In the genomic region with DNA sequence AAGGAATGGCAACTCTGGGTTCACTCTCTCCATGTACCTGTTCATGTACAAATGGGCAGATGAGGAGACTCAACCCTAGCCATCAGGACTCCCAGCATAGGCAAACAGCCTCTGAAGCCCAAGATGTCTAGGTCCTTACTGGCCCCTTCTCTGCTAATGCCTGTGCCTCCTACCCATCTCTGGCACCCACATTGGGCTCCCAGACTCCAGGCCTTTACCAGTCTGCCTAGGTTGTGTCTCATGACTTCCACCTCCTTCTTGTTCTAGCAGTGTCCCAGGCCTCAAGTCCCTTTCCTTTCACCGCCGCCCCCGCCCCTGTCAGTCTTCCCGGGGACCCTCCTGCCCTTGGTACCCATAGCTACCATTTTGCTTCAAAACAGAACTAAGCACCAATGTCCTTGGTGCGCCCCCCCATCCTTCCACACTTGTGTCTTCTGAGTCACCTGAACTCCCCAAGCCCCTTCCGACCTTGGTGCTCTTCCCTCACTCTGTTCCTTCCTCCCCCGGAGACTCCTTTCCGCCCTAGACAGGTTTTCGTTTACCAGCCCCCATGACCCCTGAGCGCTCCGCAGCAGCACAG, we compare ENCODE assay signal across 9 mouse cellular contexts. TPM values are rescaled to one million over a fixed set of nuclear protein-coding genes. Genes with fewer than 3 reads are reported as not detected.
A peak's percentile ranks its signal among the peaks of the same experiment; 100 is the strongest.
DNase-seq lines count a peak whose midpoint lies in the region; ATAC-seq and TF ChIP-seq lines count a peak whose summit lies in the region.
"Had no signal": no experiment of that assay in that cellular context is flagged by ENCODE, and none has a peak within 500 bp of the region (broad histone marks: within the 10 kb centered on the region; RNA-seq: fewer than 3 reads in every experiment).

No protein-coding gene starts in this region.

- H3K4me3 ChIP-seq in testis, adult 2 months (ENCODE audit: control insufficient read depth, low read depth, low read length): peak overlapping the region; percentile 87
- peak overlapping the region; percentile 73 for H3K4me3 ChIP-seq in intestine, embryonic 16.5 days (ENCODE audit: low read length)
- peak overlapping the region; percentile 63 for H3K4me3 ChIP-seq in neural tube, embryonic 15.5 days (replicated peaks)

- no peak for TF ChIP-seq POLR2A in testis, adult 2 months (IDR thresholded peaks at IDR 0.05; ENCODE audit: control insufficient read depth, low read depth, low read length)

- WGBS in intestine, embryonic 16.5 days: 30% methylated on average over 11 of the region's 11 CpGs
- 27% methylated on average over 11 of the region's 11 CpGs for WGBS in neural tube, embryonic 15.5 days

- H3K27me3 ChIP-seq in testis, adult 2 months (ENCODE audit: control insufficient read depth, insufficient read depth, low read length): no peaks in the 10 kb centered on the region
- H3K27me3 ChIP-seq in intestine, embryonic 16.5 days (replicated peaks; ENCODE audit: control insufficient read depth, insufficient read depth, low read length): no peaks in the 10 kb centered on the region
- peaks cover 3% of the 10 kb centered on the region; the same call in 1 of the 2 replicates for H3K27me3 ChIP-seq in neural tube, embryonic 15.5 days (replicated peaks)
- H3K27me3 ChIP-seq: CH12.LX had no signal

- no peaks in the 10 kb centered on the region for H3K36me3 ChIP-seq in testis, adult 2 months (ENCODE audit: control insufficient read depth, insufficient read depth, low read length)
- no peaks in the 10 kb centered on the region for H3K36me3 ChIP-seq in intestine, embryonic 16.5 days (ENCODE audit: control insufficient read depth, insufficient read depth, low read length)
- H3K36me3 ChIP-seq in neural tube, embryonic 15.5 days: no peaks in the 10 kb centered on the region

- H3K9me3 ChIP-seq in intestine, embryonic 16.5 days (ENCODE audit: control insufficient read depth, low read length): no peaks in the 10 kb centered on the region
- H3K9me3 ChIP-seq in neural tube, embryonic 15.5 days (replicated peaks): no peaks in the 10 kb centered on the region

- H3K27ac ChIP-seq in testis, adult 2 months (ENCODE audit: control insufficient read depth, insufficient read depth, low read depth, low read length): peak overlapping the region; percentile 23; the same call in 1 of the 2 replicates
- no peak overlapping the region for H3K27ac ChIP-seq in intestine, embryonic 16.5 days (ENCODE audit: low read length)
- H3K27ac ChIP-seq in neural tube, embryonic 15.5 days (replicated peaks): peak overlapping the region; percentile 63; the same call in 1 of the 2 replicates

- no peak for TF ChIP-seq CTCF in testis, adult 2 months (IDR thresholded peaks at IDR 0.05; ENCODE audit: control insufficient read depth, insufficient read depth, insufficient replicate concordance, low read depth, low read length)

- peaks cover 21% of the 10 kb centered on the region for H3K4me1 ChIP-seq in testis, adult 2 months (ENCODE audit: control insufficient read depth, insufficient read depth, low read length)
- H3K4me1 ChIP-seq in intestine, embryonic 16.5 days (ENCODE audit: control insufficient read depth, insufficient read depth, low read length): peaks cover 11% of the 10 kb centered on the region
- H3K4me1 ChIP-seq in neural tube, embryonic 15.5 days: peaks cover 42% of the 10 kb centered on the region

- peak overlapping the region; percentile 92 for H3K4me2 ChIP-seq in intestine, embryonic 16.5 days (ENCODE audit: low read depth, low read length)
- peak overlapping the region; percentile 70 for H3K4me2 ChIP-seq in neural tube, embryonic 15.5 days

- DNase-seq in gastrocnemius, adult 18-20 months (ENCODE audit: low spot score): peak; percentile 59
- DNase-seq in gastrocnemius, postnatal 4 days (ENCODE audit: low spot score in 2 of 2): no peak
- DNase-seq in testis, postnatal 14 days (ENCODE audit: low spot score): no peak
- no peak for DNase-seq in urinary bladder, postnatal 10 days (ENCODE audit: low spot score)
- DNase-seq in frontal cortex, postnatal 36 days (ENCODE audit: low spot score in 2 of 2): no peak

- H3K9ac ChIP-seq in intestine, embryonic 16.5 days (ENCODE audit: low read depth, low read length): peak overlapping the region; percentile 74
- peak overlapping the region; percentile 52 for H3K9ac ChIP-seq in neural tube, embryonic 15.5 days (replicated peaks)

- ATAC-seq in intestine, embryonic 16.5 days: no peak
- 0 out of 2 replicates have a peak, but pooled peaks have one; percentile 4 for ATAC-seq in neural tube, embryonic 15.5 days (ENCODE audit: low FRiP score)

RNA-seq across cellular contexts. Expression of a gene that starts 0.7 kb away (rescaled TPM):
- total RNA-seq in gastrocnemius, adult 18-20 months (2021): 100 to 1,000 TPM; 180 to 200 TPM
- 100 to 1,000 TPM in 1 of 2 experiments, 10 to 100 TPM in 1; 96.6 to 121 TPM for total RNA-seq in gastrocnemius, postnatal 4 days (2021)
- 5.7 and 7.2 TPM in 2 replicates for polyA plus RNA-seq in testis, adult 2 months (2012; rRNA removed)
- 4.1 and 4.3 TPM in 2 replicates for polyA plus RNA-seq in intestine, embryonic 16.5 days (2015; fragmentation: Nextera tagmentation; extraction: Ambion mirVana)
- 12.1 and 12.7 TPM in 2 replicates for polyA plus RNA-seq in neural tube, embryonic 15.5 days (2015; fragmentation: Nextera tagmentation; extraction: Ambion mirVana)
- total RNA-seq: CH12.LX had no signal

RNA-seq across cellular contexts. Expression of a gene that starts 29.1 kb away (rescaled TPM):
- 10 to 100 TPM; 14.8 to 19.4 TPM for total RNA-seq in gastrocnemius, adult 18-20 months (2021)
- 10 to 100 TPM; 37.2 to 38.2 TPM for total RNA-seq in gastrocnemius, postnatal 4 days (2021)
- 10.2 and 12.6 TPM in 2 replicates for polyA plus RNA-seq in testis, adult 2 months (2012; rRNA removed)
- 21.9 and 23.0 TPM in 2 replicates for polyA plus RNA-seq in intestine, embryonic 16.5 days (2015; fragmentation: Nextera tagmentation; extraction: Ambion mirVana)
- polyA plus RNA-seq in neural tube, embryonic 15.5 days (2015; fragmentation: Nextera tagmentation; extraction: Ambion mirVana): 35.3 and 36.1 TPM in 2 replicates

RNA-seq across cellular contexts. Expression of a gene that starts 34.3 kb away (rescaled TPM):
- total RNA-seq in gastrocnemius, adult 18-20 months (2021): 10 to 100 TPM; 11.2 to 15.1 TPM
- total RNA-seq in gastrocnemius, postnatal 4 days (2021): 10 to 100 TPM; 11.6 to 12.1 TPM
- 3.1 and 5.0 TPM in 2 replicates for polyA plus RNA-seq in testis, adult 2 months (2012; rRNA removed)
- 16.9 and 18.1 TPM in 2 replicates for polyA plus RNA-seq in intestine, embryonic 16.5 days (2015; fragmentation: Nextera tagmentation; extraction: Ambion mirVana)
- polyA plus RNA-seq in neural tube, embryonic 15.5 days (2015; fragmentation: Nextera tagmentation; extraction: Ambion mirVana): 13.7 and 13.8 TPM in 2 replicates
